Mouse (Mus musculus) right cerebral cortex, postnatal 4 days (tissue): ENCODE measurements around the gene 1700021F07Rik.
A peak's percentile ranks its signal among the peaks of the same experiment; 100 is the strongest.

ENCODE experiments used
- DNase-seq: peaks from one replicate; pipeline ENCODE4 v3.0.0-alpha.2; 2022

1700021F07Rik gene

GRCm38 (mm10) chr2:173522376-173522775, at the start of gene 1700021F07Rik:
TSS of gene 1700021F07Rik (plus strand) at chr2:173522586.
- no peak for DNase-seq

GRCm38 (mm10) chr2:173473233-173473632, 49.2 kb upstream of the 1700021F07Rik start:
- DNase-seq = no peak

GRCm38 (mm10) chr2:173479050-173479449, 43.3 kb upstream of the 1700021F07Rik start:
- DNase-seq = no peak

- DNase-seq = no peak
Measured at GRCm38 (mm10) chr2:173484486-173484885, 37.9 kb upstream of the 1700021F07Rik start.

GRCm38 (mm10) chr2:173499612-173500011, 22.8 kb upstream of the 1700021F07Rik start:
- no peak for DNase-seq

- no peak for DNase-seq
Measured at GRCm38 (mm10) chr2:173513977-173514376, 8.4 kb upstream of the 1700021F07Rik start.

- no peak for DNase-seq
Measured at GRCm38 (mm10) chr2:173515186-173515585, 7.2 kb upstream of the 1700021F07Rik start.

GRCm38 (mm10) chr2:173516150-173516855, 6.1 kb upstream of the 1700021F07Rik start:
- DNase-seq = no peak

GRCm38 (mm10) chr2:173528493-173528892, 6.1 kb downstream of the 1700021F07Rik start:
- DNase-seq = no peak

GRCm38 (mm10) chr2:173532711-173533462, 10.5 kb downstream of the 1700021F07Rik start:
- DNase-seq = no peak

- no peak for DNase-seq
Measured at GRCm38 (mm10) chr2:173534581-173534980, 12.2 kb downstream of the 1700021F07Rik start.

- no peak for DNase-seq
Measured at GRCm38 (mm10) chr2:173535390-173535789, 13.0 kb downstream of the 1700021F07Rik start.

GRCm38 (mm10) chr2:173535886-173536285, 13.5 kb downstream of the 1700021F07Rik start:
- DNase-seq = no peak

- DNase-seq = no peak
Measured at GRCm38 (mm10) chr2:173539781-173540180, 17.4 kb downstream of the 1700021F07Rik start.

- DNase-seq = no peak
Measured at GRCm38 (mm10) chr2:173541748-173542147, 19.4 kb downstream of the 1700021F07Rik start.

- DNase-seq = no peak
Measured at GRCm38 (mm10) chr2:173542716-173543115, 20.3 kb downstream of the 1700021F07Rik start.

- DNase-seq = peak; percentile 91
Measured at GRCm38 (mm10) chr2:173545992-173546703, 23.8 kb downstream of the 1700021F07Rik start.

GRCm38 (mm10) chr2:173549236-173549635, 26.9 kb downstream of the 1700021F07Rik start:
- no peak for DNase-seq

- DNase-seq = no peak
Measured at GRCm38 (mm10) chr2:173550681-173551080, 28.3 kb downstream of the 1700021F07Rik start.

GRCm38 (mm10) chr2:173553863-173554262, 31.5 kb downstream of the 1700021F07Rik start:
- DNase-seq = no peak

- no peak for DNase-seq
Measured at GRCm38 (mm10) chr2:173558754-173559396, 36.5 kb downstream of the 1700021F07Rik start.

- peak; percentile 94 for DNase-seq
Measured at GRCm38 (mm10) chr2:173561851-173562442, 39.6 kb downstream of the 1700021F07Rik start.
